Mouse (Mus musculus) adipocyte (in vitro differentiated cells): ENCODE measurements around the gene Sprr3.
"Not testable (repeated sequence)": the region's sequence is repeated elsewhere in the genome, so short reads cannot be mapped to it uniquely, and the experiment has no call there.

Experiments used
- DNase-seq: peaks from one replicate; pipeline ENCODE4 v3.0.0-alpha.2; 2016; ENCODE audit warnings: low spot score

Gene Sprr3

DNA sequence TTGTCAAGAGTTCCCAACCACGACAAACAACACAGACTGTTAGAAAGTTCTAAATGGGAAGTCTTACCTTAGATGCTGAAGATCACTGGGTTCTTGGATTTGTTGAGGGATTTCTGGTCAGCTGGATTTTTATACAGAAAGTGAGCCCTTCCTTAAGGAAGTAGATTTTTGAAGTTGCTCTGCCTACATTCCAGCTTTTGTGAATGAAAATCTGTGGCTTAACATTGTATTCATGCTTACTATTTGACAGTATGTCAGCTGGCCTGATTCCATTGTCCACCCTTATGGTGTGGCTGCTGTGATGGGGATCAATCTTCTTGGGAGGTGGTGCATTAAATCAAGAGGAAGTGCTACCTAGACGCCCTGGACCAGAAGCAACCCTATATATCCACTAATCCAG lies at the start of gene Sprr3:
TSS of gene Sprr3 (minus strand) at position 101 of the 400 bp plus-strand sequence.
- no peak for DNase-seq

- DNase-seq, result no peak
Measured at GRCm38 (mm10) chr3:92508185-92508584, 49.7 kb upstream of the Sprr3 start.

DNA sequence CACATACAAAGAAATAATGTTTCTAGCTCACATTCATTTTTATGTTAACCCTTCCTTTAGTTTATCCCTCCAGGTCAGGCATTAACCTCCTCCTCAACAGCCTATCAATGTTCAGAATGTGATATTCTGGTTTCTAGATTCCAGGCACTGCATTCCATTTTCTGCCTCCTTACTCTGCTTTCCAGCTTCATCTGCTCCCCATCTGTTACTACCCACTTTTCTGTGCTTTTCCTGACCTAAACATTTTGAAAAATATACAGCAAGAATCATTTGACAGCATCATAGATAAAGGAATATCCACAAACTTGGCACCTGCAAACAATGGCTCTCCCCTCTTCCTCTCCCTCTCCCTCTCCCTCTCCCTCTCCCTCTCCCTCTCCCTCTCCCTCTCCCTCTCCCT lies 45.0 kb upstream of the Sprr3 start:
- no peak for DNase-seq

- no peak for DNase-seq
Measured at GRCm38 (mm10) chr3:92500393-92500792, 41.9 kb upstream of the Sprr3 start, which contains the start of gene Sprr4. Sprr4 (minus strand) TSS chr3:92500493.

GRCm38 (mm10) chr3:92490262-92490661 lies 31.7 kb upstream of the Sprr3 start:
- not testable (repeated sequence) for DNase-seq

DNA sequence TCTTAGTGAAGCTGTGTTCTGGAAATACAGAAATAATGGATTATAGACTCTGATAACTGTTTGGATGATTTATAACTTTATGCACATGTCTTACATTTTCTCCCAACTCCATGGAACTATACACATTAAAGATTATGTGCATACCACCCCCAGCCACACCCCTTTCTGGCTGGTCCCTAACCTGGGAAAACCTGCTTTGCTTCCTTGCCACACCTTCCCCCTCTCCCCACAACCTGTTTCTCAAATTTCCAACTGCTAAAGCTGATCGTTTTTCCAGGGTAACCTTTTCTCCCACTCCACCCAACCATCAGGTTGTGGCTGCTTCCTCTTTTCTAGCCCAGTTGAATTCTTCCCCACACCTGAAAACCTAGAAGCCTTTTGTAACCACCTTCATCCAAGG lies 27.8 kb upstream of the Sprr3 start:
- DNase-seq, result no peak

DNA sequence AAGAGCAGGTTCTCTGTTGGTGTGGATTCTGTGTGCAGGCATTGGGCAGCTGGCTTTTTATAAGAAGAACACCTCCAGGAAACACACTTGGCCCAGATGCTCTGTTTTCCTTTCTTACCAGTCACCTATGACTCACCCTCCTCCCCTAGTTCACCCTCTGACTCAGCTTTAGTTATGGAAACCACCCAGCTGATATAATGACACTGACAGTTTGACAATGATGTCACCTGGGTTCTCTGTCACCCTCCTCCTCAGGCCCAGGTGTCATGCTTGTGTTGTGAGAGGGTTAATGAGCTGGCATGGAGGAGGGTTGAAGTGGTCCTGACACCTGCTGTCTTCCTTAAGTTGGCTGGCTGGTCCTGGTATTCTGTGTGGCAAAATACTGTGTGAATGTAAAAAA lies 27.3 kb upstream of the Sprr3 start, which contains the start of gene Sprr1a:
TSS of gene Sprr1a (minus strand) at position 33 of the 400 bp plus-strand sequence.
- DNase-seq, result peak; percentile 20

DNA sequence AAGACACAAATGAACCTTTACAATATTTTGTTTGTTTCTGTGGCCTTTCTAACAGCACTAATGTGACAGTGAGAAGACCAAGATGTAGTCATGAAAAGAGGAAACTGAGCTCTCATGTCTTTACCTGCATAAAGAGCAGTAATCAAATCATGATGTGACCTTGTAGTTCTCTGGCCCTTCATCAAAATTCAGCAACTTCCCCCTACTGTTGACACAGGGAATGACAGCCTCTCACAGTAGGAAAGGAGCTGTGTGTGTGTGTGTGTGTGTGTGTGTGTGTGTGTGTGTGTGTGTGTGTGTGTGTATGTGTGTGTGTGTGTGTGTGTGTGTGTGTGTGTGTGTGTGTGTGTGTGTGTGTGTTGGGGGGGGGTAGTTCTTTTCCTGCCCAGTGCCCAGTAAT lies 22.7 kb upstream of the Sprr3 start:
- peak; percentile 31 for DNase-seq

DNA sequence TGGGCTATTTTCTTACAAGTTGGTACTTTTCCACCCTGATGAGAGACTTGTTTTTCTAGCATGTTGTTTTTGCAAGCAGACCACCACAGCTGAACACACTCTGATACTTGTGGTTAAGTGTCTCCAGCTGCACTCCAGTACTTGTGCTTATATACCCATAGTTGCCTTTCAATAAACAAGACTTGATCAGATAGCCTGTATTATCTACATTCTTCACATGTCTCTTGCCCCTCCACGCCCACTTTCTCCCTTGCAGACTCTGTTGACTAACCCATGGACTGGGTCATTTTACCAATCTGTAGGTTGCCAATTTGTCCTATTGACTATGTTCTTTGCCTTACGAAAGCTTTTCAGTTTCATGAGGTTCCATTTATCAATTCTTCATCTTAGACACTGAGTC lies 11.6 kb upstream of the Sprr3 start:
- DNase-seq, result no peak

- peak; percentile 57 for DNase-seq
Measured at GRCm38 (mm10) chr3:92467424-92467823, 8.9 kb upstream of the Sprr3 start.

GRCm38 (mm10) chr3:92466576-92466975 lies 8.1 kb upstream of the Sprr3 start:
- peak; percentile 58 for DNase-seq

DNA sequence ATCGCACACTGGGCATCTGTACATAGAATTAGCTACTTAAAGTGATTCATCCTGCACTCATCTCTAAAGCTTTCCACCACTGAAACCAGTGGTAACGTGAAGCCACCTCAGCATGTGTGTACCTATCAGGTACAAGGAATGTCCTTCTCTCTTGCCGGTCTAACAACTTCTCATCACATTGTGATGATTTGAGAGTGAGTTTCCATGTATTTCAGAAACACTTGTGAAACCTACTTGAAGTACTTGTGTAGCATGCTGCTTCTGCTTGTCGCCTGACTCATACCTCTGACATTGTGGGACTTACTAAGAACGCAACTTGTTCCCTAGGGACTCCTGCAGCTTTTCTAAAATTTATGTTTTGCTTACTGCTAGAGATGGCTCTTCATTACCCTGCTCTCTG lies 3.4 kb downstream of the Sprr3 start:
- DNase-seq, result no peak

GRCm38 (mm10) chr3:92440177-92440576 lies 18.3 kb downstream of the Sprr3 start:
- DNase-seq, result no peak

DNA sequence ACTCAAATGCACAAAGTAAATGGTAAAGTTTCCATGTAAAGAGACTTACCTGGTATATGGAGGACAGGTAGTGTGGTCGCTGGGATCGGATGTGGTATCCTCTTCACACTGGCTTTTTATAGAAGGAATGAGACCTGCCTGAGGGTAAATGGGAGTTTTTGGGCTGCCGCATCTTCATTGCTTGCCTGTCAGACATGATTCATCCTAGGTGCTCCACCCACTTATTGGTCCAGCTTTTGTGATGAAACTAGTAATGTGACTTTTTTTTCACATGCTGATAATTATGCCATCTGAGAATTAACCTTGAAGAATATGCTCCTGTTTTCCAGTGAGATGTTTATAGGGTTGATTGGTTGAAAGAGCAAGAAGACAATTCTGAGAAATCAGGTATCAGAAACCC lies 19.8 kb downstream of the Sprr3 start, which contains the start of gene Sprr1b:
TSS of gene Sprr1b (minus strand) at position 101 of the 400 bp plus-strand sequence.
- DNase-seq, result no peak

DNA sequence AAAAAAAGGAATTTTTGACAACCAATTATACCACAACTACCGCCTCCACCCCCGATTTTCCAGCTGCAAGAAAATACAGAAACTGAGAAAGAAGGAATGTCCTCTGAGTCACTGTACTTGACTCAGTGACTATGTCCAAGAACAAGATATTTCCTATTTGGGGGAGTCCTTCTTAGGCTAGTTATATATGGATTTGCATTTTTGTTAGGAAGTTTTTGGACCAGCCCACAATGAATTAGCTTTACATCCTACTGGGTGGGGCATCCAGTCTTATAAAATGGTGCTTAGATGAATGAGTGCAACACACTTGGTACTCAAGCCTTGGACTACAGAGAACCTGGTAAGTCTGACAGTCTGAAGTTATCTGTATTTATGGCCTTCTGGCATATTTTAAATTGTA lies 26.2 kb downstream of the Sprr3 start, which contains the start of gene Sprr2k:
TSS of gene Sprr2k (plus strand) at position 301 of the 400 bp plus-strand sequence.
- no peak for DNase-seq

DNA sequence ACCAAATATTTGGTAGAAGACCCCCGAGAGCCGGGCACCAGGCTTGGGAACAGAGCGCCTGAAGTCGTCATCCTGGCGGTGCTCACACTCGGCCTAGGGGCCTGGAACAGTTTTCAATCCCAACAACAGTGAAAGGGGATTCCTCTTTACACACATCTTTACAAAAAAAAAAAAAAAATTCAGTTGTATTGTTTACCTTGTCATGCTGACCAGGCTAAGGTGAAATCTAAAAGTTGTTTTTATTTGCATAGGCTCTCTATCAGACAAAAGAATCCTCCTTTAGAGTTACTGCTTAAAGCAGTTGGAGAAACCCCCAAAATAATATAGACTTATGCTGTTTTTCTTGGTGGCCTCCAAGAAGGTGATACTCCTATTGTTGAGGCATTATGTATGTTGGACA lies 29.2 kb downstream of the Sprr3 start, which contains the start of gene Gm9774:
TSS of gene Gm9774 (minus strand) at position 101 of the 400 bp plus-strand sequence.
- no peak for DNase-seq

DNA sequence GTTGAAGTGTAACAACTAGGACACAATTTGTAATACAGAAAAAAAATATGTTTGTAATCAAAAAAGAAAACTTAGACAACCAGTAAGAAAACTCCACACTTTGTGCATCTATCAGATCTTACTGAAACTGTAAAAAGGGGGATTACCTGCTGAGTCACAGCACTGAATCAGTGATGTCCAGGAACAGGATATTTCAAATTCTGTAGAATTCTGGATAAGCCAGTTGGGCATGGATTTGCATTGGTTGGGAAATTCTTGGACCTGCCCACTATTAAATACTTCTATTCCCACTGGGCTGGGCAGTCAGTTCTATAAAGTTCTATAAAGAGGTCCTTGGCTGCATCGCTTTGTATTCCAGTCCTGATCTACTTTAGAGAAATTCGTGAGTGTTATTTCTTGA lies 40.7 kb downstream of the Sprr3 start, which contains the start of gene Sprr2j-ps:
TSS of gene Sprr2j-ps (plus strand) at position 301 of the 400 bp plus-strand sequence.
- DNase-seq, result no peak

GRCm38 (mm10) chr3:92407691-92408090 lies 50.8 kb downstream of the Sprr3 start, which contains the start of gene Sprr2i:
Sprr2i (plus strand) TSS chr3:92407991.
- DNase-seq, result no peak
